Mouse (Mus musculus) heart, adult 2 months (tissue): ENCODE data around the gene Rtl4.

Experiments used
- CTCF ChIP-seq: fragments of 200-600 bp; IDR thresholded peaks from 2 replicates; pipeline ENCODE4 v1.8.1; 2022; ENCODE audit warnings: antibody characterized with exemption, mild to moderate bottlenecking, moderate library complexity
- EP300 ChIP-seq: fragments of 200-500 bp; IDR thresholded peaks from 2 replicates; pipeline ENCODE4 v1.6.1; 2011; ENCODE audit warnings: low read depth, low read length, control low read depth; ENCODE audit not compliant: insufficient read depth
- POLR2A ChIP-seq: fragments of 200-500 bp; IDR thresholded peaks from 2 replicates; pipeline ENCODE4 v1.6.1; 2011; ENCODE audit warnings: mild to moderate bottlenecking, low read depth, low read length, control low read depth; ENCODE audit not compliant: insufficient read depth

DNA sequence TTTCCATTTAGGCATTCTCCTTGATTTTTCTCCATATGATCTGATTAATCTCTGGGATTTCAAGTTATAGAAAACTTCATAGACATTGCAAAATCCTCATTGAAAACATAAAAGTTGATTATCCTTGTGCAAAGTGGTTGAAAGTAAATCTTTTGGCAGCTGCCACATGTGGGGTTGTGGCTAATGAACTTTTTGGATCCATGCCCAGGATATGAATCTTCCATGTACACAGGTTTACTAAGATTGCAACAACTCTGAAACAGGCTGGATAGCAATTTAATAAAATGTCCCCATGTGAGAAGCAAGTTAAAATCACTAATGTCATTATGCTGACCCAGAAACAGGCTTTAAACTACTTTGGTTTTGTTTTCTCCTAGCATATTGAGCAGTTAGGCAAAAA, 401.1 kb downstream of the Rtl4 start:
- TF ChIP-seq EP300: no peak
- no peak for TF ChIP-seq CTCF
- no peak for TF ChIP-seq POLR2A
